Mouse (Mus musculus) lung, embryonic 16.5 days (tissue): ENCODE measurements around the gene Slit3. TPM values are rescaled to one million over a fixed set of nuclear protein-coding genes. Genes with fewer than 3 reads are reported as not detected.

Experiments used
- ATAC-seq: fragments of 200-750 bp; cut with Nextera tagmentation; 2 replicates; pipeline ENCODE4 v1.8.0; 2017; ENCODE audit warnings: low read depth, mild to moderate bottlenecking, moderate library complexity
- H3K27ac ChIP-seq: fragments of 300-500 bp; sonication (generic); 2 replicates; pipeline ENCODE4 v1.5.1; 2014; ENCODE audit warnings: mild to moderate bottlenecking, control low read depth, low read length
- H3K27me3 ChIP-seq: fragments of 300-500 bp; sonication (generic); 2 replicates; pipeline ENCODE4 v1.6.1; 2014; ENCODE audit warnings: low read depth, low read length, mixed read lengths; ENCODE audit not compliant: control insufficient read depth, insufficient read depth
- H3K36me3 ChIP-seq: fragments of 300-500 bp; sonication (generic); 2 replicates; pipeline ENCODE4 v1.6.1; 2014; ENCODE audit warnings: low read length; ENCODE audit not compliant: control insufficient read depth, insufficient read depth
- H3K4me1 ChIP-seq: fragments of 300-500 bp; sonication (generic); replicated peaks from 2 replicates; pipeline ENCODE4 v1.6.1; 2014; ENCODE audit warnings: low read length, mixed read lengths; ENCODE audit not compliant: control insufficient read depth, insufficient read depth
- H3K4me2 ChIP-seq: fragments of 300-500 bp; sonication (generic); 2 replicates; pipeline ENCODE4 v1.6.1; 2014; ENCODE audit warnings: low read depth, low read length, control low read depth
- H3K4me3 ChIP-seq: fragments of 300-500 bp; sonication (generic); 2 replicates; pipeline ENCODE4 v1.5.1; 2014; ENCODE audit warnings: mild to moderate bottlenecking, low read length, control low read depth
- H3K9ac ChIP-seq: fragments of 300-500 bp; sonication (generic); 2 replicates; pipeline ENCODE4 v1.6.1; 2014; ENCODE audit warnings: low read length, control low read depth
- H3K9me3 ChIP-seq: fragments of 300-500 bp; sonication (generic); 2 replicates; pipeline ENCODE4 v1.6.1; 2016; ENCODE audit warnings: low read length; ENCODE audit not compliant: control insufficient read depth
- WGBS: fragments of 180-500 bp; shearing (Covaris S2); extraction: QIAGEN DNeasy Blood & Tissue Kit; methylation state at CpG from one replicate; pipeline ENCODE4 v1.1.7; 2014; 5-methylcytosine and 5-hydroxymethylcytosine counted together
- polyA plus RNA-seq: library from polyadenylated mRNA; unstranded; fragments of >200 nt; fragmentation: Nextera tagmentation; extraction: Ambion mirVana; gene quantifications from 2 replicates; pipeline ENCODE4 v1.2.1, GENCODE M21; 2015

Gene Slit3
- polyA plus RNA-seq, 1 experiment from 2014 or later, result 9.1 TPM

DNA sequence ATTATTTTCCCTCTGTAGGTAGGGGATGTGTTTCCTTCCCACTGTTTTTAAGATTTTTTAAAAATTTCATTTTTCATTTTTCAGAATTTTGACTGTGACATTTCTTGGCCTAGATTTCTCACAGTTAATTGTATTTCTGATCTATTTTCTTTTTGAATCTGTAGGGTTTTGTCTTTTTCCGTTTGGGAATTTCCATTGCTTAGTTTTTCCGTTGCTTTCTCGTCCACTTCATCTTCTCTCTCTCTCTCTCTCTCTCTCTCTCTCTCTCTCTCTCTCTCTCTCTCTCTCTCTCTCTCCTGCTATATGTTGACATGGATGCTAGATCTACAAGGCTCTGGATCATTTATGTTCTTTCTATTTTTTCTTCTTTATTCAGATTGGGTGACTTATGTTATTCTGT lies 143.7 kb downstream of the Slit3 start:
- Histone ChIP-seq H3K27ac (no peak overlapping the region), H3K4me2 (no peak overlapping the region), H3K4me1 (peaks cover 8% of the 10 kb centered on the region; the same call in 1 of the 2 replicates), H3K27me3 (no peaks in the 10 kb centered on the region), H3K36me3 (no peaks in the 10 kb centered on the region), H3K9ac (no peak overlapping the region), H3K4me3 (no peak overlapping the region), H3K9me3 (peaks cover 3% of the 10 kb centered on the region)
- no peak for ATAC-seq
- WGBS, result 81% methylated on average over 3 of the region's 3 CpGs

DNA sequence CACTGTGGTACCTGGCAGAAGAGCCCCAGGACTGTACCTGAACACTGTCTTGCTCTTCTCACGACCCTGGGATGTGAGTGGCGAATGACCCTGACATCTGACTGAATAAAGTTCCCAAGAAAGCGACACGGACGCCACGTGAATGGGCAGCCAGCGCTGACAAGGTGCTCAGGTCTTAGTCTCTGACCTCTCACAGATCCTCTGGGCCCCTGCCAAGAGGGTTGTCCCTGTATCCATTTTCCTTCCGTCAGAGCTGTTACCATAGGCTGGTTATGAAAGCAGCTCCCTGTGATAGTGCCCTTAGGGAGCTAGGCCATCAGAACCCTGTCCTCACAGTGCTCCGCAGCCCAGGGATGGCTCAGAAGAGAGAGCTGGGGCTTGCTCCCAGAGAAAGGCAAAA lies 149.4 kb downstream of the Slit3 start:
- Histone ChIP-seq H3K4me1 (peaks cover 13% of the 10 kb centered on the region), H3K4me3 (no peak overlapping the region), H3K27ac (no peak overlapping the region), H3K27me3 (peaks cover 15% of the 10 kb centered on the region; the same call in 1 of the 2 replicates), H3K9ac (no peak overlapping the region), H3K9me3 (no peaks in the 10 kb centered on the region), H3K36me3 (no peaks in the 10 kb centered on the region), H3K4me2 (no peak overlapping the region)
- ATAC-seq, result no peak
- WGBS, result 81% methylated on average over 9 of the region's 9 CpGs

DNA sequence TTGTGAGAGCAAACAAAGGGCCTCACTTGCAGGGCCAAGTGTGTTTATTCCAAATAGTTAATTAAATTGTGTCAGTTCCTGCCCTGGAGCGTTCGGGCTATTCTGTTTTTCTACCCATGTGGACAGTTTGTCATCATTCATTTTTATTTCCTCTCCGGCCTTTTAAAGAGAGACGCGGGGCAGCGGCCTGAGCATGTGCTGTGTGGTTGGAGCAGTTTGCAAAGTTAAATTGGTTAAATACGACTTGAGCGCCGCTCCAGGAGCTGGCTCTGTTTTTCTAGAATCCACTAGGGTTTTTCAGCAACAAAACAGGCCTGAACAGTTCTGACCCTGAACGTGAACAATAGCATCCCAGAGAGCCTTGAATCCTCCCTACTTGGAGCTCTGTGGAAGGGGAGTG lies 152.4 kb downstream of the Slit3 start:
- ATAC-seq, result no peak
- H3K9ac ChIP-seq, result no peak overlapping the region
- H3K9me3 ChIP-seq, result no peaks in the 10 kb centered on the region
- WGBS, result 30% methylated on average over 10 of the region's 10 CpGs
- H3K4me2 ChIP-seq, result no peak overlapping the region
- H3K4me3 ChIP-seq, result no peak overlapping the region
- H3K36me3 ChIP-seq, result no peaks in the 10 kb centered on the region
- peaks cover 18% of the 10 kb centered on the region for H3K4me1 ChIP-seq
- peaks cover 24% of the 10 kb centered on the region for H3K27me3 ChIP-seq
- H3K27ac ChIP-seq, result no peak overlapping the region

DNA sequence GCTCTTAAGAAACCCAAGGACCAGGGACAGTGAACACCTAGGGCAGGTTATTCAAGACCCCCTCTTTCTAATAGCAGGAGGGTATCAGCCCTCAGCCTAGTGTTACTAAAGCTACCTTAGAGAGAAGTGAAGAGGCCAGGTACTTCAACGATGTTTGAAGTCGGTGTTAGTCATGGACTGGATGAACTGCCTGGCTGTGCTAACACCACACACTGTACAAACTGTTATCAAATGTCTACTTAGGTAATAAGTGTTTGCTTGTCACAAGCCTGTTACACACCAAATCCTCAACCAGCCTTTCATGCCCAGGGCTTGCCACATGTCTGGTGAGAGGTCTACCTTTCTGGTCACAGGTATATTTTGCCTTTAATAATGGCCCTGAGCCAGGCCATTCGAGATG lies 153.0 kb downstream of the Slit3 start:
- H3K4me3 ChIP-seq, result no peak overlapping the region
- ATAC-seq, result peak; percentile 81
- H3K27ac ChIP-seq, result no peak overlapping the region
- no peaks in the 10 kb centered on the region for H3K36me3 ChIP-seq
- no peaks in the 10 kb centered on the region for H3K9me3 ChIP-seq
- H3K4me2 ChIP-seq, result no peak overlapping the region
- WGBS, result 61% methylated on average over 3 of the region's 3 CpGs
- peaks cover 27% of the 10 kb centered on the region for H3K27me3 ChIP-seq
- H3K9ac ChIP-seq, result no peak overlapping the region
- peaks cover 18% of the 10 kb centered on the region for H3K4me1 ChIP-seq

DNA sequence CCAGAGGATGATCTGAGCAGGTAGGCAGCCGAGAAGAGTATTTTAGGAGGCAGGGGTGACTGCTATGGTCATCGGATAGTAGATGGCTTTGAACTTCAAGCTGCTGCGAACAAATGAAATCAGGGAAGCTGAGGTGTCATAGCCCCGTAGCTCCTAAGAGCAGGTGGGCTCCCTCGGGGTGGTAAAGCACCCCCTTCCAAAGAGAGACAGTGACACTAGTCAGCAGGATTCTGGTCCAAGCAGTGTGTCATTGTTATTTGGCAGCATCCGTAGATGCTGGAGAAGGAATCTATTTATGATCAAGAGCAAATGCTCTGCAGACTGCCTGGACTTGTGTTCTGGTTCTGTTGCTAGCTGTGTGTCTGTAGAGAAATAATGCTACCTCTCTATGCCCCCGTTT lies 154.3 kb downstream of the Slit3 start:
- peaks cover 27% of the 10 kb centered on the region for H3K27me3 ChIP-seq
- H3K36me3 ChIP-seq, result no peaks in the 10 kb centered on the region
- H3K4me1 ChIP-seq, result peaks cover 21% of the 10 kb centered on the region
- H3K27ac ChIP-seq, result no peak overlapping the region
- no peak overlapping the region for H3K4me3 ChIP-seq
- no peak overlapping the region for H3K4me2 ChIP-seq
- WGBS, result 85% methylated on average over 7 of the region's 7 CpGs
- ATAC-seq, result no peak
- H3K9ac ChIP-seq, result no peak overlapping the region
- no peaks in the 10 kb centered on the region for H3K9me3 ChIP-seq

DNA sequence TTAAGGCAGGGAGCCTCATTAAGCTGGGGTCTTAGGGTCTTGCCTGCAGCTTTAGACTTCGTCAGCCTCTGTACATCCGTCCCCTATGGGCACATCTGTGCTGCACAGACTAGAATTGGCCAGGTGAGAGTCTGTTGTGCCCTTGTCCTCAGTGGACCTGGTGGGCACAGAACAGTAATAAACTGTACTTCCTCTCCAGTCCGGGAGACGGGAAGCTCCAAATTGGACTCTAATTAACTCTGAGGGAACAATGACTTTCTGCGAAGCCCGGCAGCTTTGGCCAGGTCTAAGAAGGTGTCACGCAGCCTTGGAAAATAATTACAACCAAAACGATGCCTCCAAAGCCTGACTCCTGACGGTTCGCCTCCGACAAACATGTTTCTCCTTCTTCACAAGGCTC lies 155.0 kb downstream of the Slit3 start:
- H3K4me1 ChIP-seq, result peaks cover 28% of the 10 kb centered on the region
- no peak for ATAC-seq
- no peaks in the 10 kb centered on the region for H3K36me3 ChIP-seq
- H3K9ac ChIP-seq, result no peak overlapping the region
- H3K4me3 ChIP-seq, result no peak overlapping the region
- no peaks in the 10 kb centered on the region for H3K9me3 ChIP-seq
- H3K4me2 ChIP-seq, result no peak overlapping the region
- WGBS, result 83% methylated on average over 11 of the region's 11 CpGs
- peaks cover 21% of the 10 kb centered on the region for H3K27me3 ChIP-seq
- H3K27ac ChIP-seq, result no peak overlapping the region

DNA sequence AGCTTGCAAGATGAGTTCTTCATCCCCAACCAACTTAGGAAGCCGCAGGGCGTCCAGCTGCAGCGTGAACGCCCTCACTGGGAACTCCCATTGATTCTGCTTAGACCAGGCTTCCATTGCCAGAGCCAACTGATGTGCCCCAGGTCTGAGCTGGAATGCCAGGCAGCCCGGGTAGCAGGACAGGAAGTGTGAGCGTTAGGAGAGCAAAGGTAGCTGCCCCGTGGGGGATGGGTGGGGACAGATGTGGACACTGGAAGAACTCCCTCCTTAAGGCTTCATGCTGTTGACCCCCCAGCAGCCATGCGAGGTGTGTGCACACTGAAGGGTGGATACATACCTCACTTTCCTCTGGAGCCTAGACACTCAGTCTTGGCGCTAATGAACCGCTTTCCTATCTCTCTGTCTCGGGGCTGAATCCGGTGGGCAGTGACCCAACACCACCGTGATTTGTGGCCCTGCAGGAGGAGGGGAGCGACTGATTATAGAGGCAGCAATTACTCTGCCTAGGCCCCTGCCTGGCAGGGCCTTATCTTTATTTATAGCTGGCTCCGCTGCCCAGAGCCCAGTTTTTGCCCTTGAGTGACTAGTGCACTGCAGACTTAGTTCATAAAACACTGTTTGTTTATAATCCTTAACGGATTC lies 157.2 kb downstream of the Slit3 start:
- H3K36me3 ChIP-seq, result no peaks in the 10 kb centered on the region
- H3K9me3 ChIP-seq, result no peaks in the 10 kb centered on the region
- 53% methylated on average over 16 of the region's 16 CpGs for WGBS
- no peak for ATAC-seq
- no peak overlapping the region for H3K4me3 ChIP-seq
- H3K27ac ChIP-seq, result no peak overlapping the region
- no peak overlapping the region for H3K4me2 ChIP-seq
- H3K4me1 ChIP-seq, result peaks cover 42% of the 10 kb centered on the region
- peaks cover 17% of the 10 kb centered on the region for H3K27me3 ChIP-seq
- no peak overlapping the region for H3K9ac ChIP-seq

DNA sequence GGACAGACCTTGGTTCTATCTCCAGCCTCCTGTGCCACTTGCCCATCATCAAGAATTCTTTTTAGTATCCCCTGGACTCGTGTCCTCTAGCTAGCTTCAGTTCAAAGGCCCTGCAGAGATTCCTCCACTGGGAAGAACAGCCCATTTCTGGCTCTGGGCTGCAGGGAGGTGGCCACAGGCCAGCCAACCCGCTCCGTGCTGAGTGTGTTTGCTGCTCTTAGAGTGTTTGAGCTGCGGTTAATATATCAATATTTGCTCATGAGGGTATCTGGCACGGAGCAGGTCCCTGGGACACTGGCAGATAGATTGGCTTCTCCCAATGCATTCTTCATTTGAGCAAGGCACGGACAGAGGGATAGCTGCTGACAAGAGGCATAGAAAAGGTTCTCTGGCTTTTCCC lies 159.8 kb downstream of the Slit3 start:
- no peak overlapping the region for H3K9ac ChIP-seq
- no peak overlapping the region for H3K4me2 ChIP-seq
- no peaks in the 10 kb centered on the region for H3K9me3 ChIP-seq
- WGBS, result 30% methylated on average over 6 of the region's 6 CpGs
- no peaks in the 10 kb centered on the region for H3K36me3 ChIP-seq
- H3K4me3 ChIP-seq, result no peak overlapping the region
- no peak overlapping the region for H3K27ac ChIP-seq
- peaks cover 16% of the 10 kb centered on the region for H3K27me3 ChIP-seq
- peak; percentile 65 for ATAC-seq
- peaks cover 33% of the 10 kb centered on the region for H3K4me1 ChIP-seq

DNA sequence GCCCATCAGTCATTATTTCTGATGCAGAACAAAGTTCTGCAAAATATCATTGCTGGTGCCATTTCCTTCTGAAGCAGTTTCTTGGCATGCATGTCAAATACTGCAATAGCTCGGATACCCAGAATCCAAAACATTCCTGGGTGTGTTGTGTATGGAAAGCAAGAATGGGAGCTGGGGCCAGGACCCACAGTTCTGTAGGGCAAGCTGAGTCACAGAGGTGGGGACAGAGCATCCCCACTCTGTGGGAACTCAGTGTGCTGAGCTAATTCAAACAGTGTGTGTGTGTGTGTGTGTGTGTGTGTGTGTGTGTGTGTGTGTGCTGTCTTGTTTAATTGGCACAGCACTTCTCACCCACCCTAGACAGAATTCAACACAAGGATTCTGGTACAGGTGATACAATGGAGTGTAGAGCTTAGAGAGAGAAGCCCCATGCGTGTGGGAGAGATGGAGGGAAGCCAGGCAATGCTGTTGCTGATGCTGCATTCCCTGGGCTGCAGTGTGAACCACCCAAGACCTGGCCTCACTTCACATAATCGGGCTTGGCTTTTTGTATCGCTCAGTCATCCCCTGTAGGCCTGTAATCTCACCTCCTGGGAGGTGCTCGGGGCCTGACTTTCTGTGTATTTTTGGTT lies 161.1 kb downstream of the Slit3 start:
- 59% methylated on average over 5 of the region's 5 CpGs for WGBS
- Histone ChIP-seq H3K4me1 (peaks cover 28% of the 10 kb centered on the region), H3K27me3 (peaks cover 9% of the 10 kb centered on the region), H3K9me3 (no peaks in the 10 kb centered on the region), H3K4me3 (no peak overlapping the region), H3K4me2 (no peak overlapping the region), H3K27ac (no peak overlapping the region), H3K9ac (no peak overlapping the region), H3K36me3 (no peaks in the 10 kb centered on the region)
- no peak for ATAC-seq
